ENCODE assay signal across 18 mouse cellular contexts in genomic region chr7:37471726-37472125, GRCm38 (mm10).
DNase-seq lines count a peak whose midpoint lies in the region; ATAC-seq and TF ChIP-seq lines count a peak whose summit lies in the region.
"Had no signal": no experiment of that assay in that cellular context is flagged by ENCODE, and none has a peak within 500 bp of the region (broad histone marks: within the 10 kb centered on the region; RNA-seq: fewer than 3 reads in every experiment).

No protein-coding gene starts in this region.

- intact Hi-C loops in gastrocnemius, adult 2 months (cut with DNase I): no loop called here
- intact Hi-C loops in gastrocnemius, postnatal 14 days (cut with DNase I; ENCODE audit: low total_unique reads): no loop called here

- H3K4me3 ChIP-seq in gastrocnemius, adult 2 months: no peak overlapping the region
- H3K4me3 ChIP-seq in lung, postnatal 0 days (ENCODE audit: low read depth, low read length): no peak overlapping the region
- H3K4me3 ChIP-seq: forebrain, embryonic 15.5 days; hindbrain, embryonic 15.5 days; limb, embryonic 13.5 days; megakaryocyte, embryonic 14.5 days had no signal

- no peak overlapping the region for H3K27ac ChIP-seq in gastrocnemius, adult 2 months
- H3K27ac ChIP-seq in lung, postnatal 0 days (ENCODE audit: low read length): no peak overlapping the region
- H3K27ac ChIP-seq: forebrain, embryonic 15.5 days; hindbrain, embryonic 15.5 days; limb, embryonic 13.5 days had no signal

- H3K4me2 ChIP-seq in lung, postnatal 0 days (replicated peaks; ENCODE audit: low read depth, low read length): no peak overlapping the region
- H3K4me2 ChIP-seq: forebrain, embryonic 15.5 days; hindbrain, embryonic 15.5 days; limb, embryonic 13.5 days had no signal

- WGBS in lung, postnatal 0 days: 60% methylated on average over 8 of the region's 8 CpGs

- no peak overlapping the region for H3K9ac ChIP-seq in lung, postnatal 0 days (replicated peaks; ENCODE audit: low read depth)
- H3K9ac ChIP-seq: forebrain, embryonic 15.5 days; hindbrain, embryonic 15.5 days; limb, embryonic 13.5 days had no signal

- TF ChIP-seq EP300 in lung, postnatal 0 days (IDR thresholded peaks at IDR 0.05): no peak

- H3K36me3 ChIP-seq in lung, postnatal 0 days (ENCODE audit: insufficient read depth, low read length): no peaks in the 10 kb centered on the region
- H3K36me3 ChIP-seq: forebrain, embryonic 15.5 days; hindbrain, embryonic 15.5 days; limb, embryonic 13.5 days had no signal

- no peaks in the 10 kb centered on the region for H3K27me3 ChIP-seq in lung, postnatal 0 days (replicated peaks; ENCODE audit: insufficient read depth, low read length)
- H3K27me3 ChIP-seq: forebrain, embryonic 15.5 days; hindbrain, embryonic 15.5 days; megakaryocyte, embryonic 14.5 days had no signal

- ATAC-seq in lung, postnatal 0 days: no peak
- ATAC-seq: forebrain, embryonic 15.5 days; midbrain, embryonic 16.5 days had no signal

- peak; percentile 18; the same call in 1 of the 2 replicates for TF ChIP-seq CTCF in gastrocnemius, adult 2 months (IDR thresholded peaks at IDR 0.05)
- TF ChIP-seq CTCF in lung, postnatal 0 days (IDR thresholded peaks at IDR 0.05): peak; percentile 27; the same call in 1 of the 2 replicates

- no peaks in the 10 kb centered on the region for H3K9me3 ChIP-seq in lung, postnatal 0 days (ENCODE audit: low read length)
- H3K9me3 ChIP-seq: forebrain, embryonic 15.5 days; hindbrain, embryonic 15.5 days; limb, embryonic 13.5 days had no signal

- no peaks in the 10 kb centered on the region for H3K4me1 ChIP-seq in lung, postnatal 0 days (ENCODE audit: insufficient read depth, low read depth, low read length)
- H3K4me1 ChIP-seq: forebrain, embryonic 15.5 days; hindbrain, embryonic 15.5 days; limb, embryonic 13.5 days; megakaryocyte, embryonic 14.5 days had no signal

- no peak for DNase-seq in gastrocnemius, adult 2 months
- DNase-seq in gastrocnemius, postnatal 14 days: no peak
- DNase-seq in lung, postnatal 0 days (ENCODE audit: low spot score): no peak
- DNase-seq in lung, postnatal 4 days: no peak
- DNase-seq in ZHBTc4 (ENCODE audit: low read depth, low spot score): peak; percentile 66
- DNase-seq in thymus, postnatal 4 days: peak; percentile 59
- DNase-seq in frontal cortex, postnatal 14 days (ENCODE audit: low spot score in 2 of 2): no peak
- DNase-seq: adrenal gland, postnatal 25 days; cerebellum, postnatal 36 days; heart, postnatal 14 days; kidney, adult 2 months; lung, adult 2 months; right cerebral cortex, postnatal 4 days had no signal

Comparison
In these comparisons a context has a peak if more than half of its experiments do, and no peak if none do; other contexts are left out.
1. DNase-seq: peak in ZHBTc4 (single experiment) and thymus, postnatal 4 days (single experiment); none in gastrocnemius, adult 2 months (single experiment), gastrocnemius, postnatal 14 days (single experiment), lung, postnatal 0 days (single experiment), lung, postnatal 4 days (0 of 2) and frontal cortex, postnatal 14 days (0 of 2).